Mouse (Mus musculus) small intestine, adult 2 months (tissue): ENCODE measurements around the gene Dab1.

Experiments
- CTCF ChIP-seq: fragments of 200-500 bp; IDR thresholded peaks from 2 replicates; pipeline ENCODE4 v1.5.1; 2012; ENCODE audit warnings: low read depth, mild to moderate bottlenecking, control low read depth, inconsistent platforms, low read length, moderate library complexity, mixed read lengths; ENCODE audit not compliant: insufficient replicate concordance, insufficient read length; ENCODE audit errors: extremely low read depth
- POLR2A ChIP-seq: fragments of 200-500 bp; IDR thresholded peaks from 2 replicates; pipeline ENCODE4 v1.6.1; 2012; ENCODE audit warnings: low read depth, mild to moderate bottlenecking, control low read depth, inconsistent platforms, low read length, moderate library complexity

GRCm38 (mm10) chr4:104760878-104761624 lies 1141.9 kb downstream of the Dab1 start:
- no peak for TF ChIP-seq POLR2A
- no peak for TF ChIP-seq CTCF
